Mouse (Mus musculus) cerebellum, adult 2 months (tissue): ENCODE results near the gene Tdgf1. TPM values are rescaled to one million over a fixed set of nuclear protein-coding genes. Genes with fewer than 3 reads are reported as not detected.

Source experiments
- DNase-seq, 2 experiments: peaks; one replicate each; pipeline ENCODE4 v3.0.0; 2021
- H3K27ac ChIP-seq: fragments of 200-500 bp; 2 replicates; pipeline ENCODE4 v1.5.1; 2012; ENCODE audit warnings: low read length, control low read depth, inconsistent platforms; ENCODE audit not compliant: insufficient read depth
- H3K27me3 ChIP-seq: fragments of 200-500 bp; 2 replicates; pipeline ENCODE4 v1.6.1; 2012; ENCODE audit warnings: inconsistent platforms, mild to moderate bottlenecking, low read length, moderate library complexity; ENCODE audit not compliant: control insufficient read depth, insufficient read depth
- H3K4me1 ChIP-seq: fragments of 200-500 bp; 2 replicates; pipeline ENCODE4 v1.6.1; 2011; ENCODE audit warnings: low read length; ENCODE audit not compliant: control insufficient read depth, insufficient read depth
- H3K4me3 ChIP-seq: fragments of 200-500 bp; replicated peaks from 2 replicates; pipeline ENCODE3; 2011; ENCODE audit warnings: mild to moderate bottlenecking, low read depth, low read length, control low read depth; ENCODE audit not compliant: insufficient read depth
- CTCF ChIP-seq: fragments of 200-500 bp; IDR thresholded peaks from 2 replicates; pipeline ENCODE4 v1.5.1; 2011; ENCODE audit warnings: low read depth, mild to moderate bottlenecking, control low read depth, low read length, moderate library complexity, borderline replicate concordance; ENCODE audit not compliant: insufficient read depth
- POLR2A ChIP-seq: fragments of 200-500 bp; IDR thresholded peaks from 2 replicates; pipeline ENCODE4 v1.6.1; 2011; ENCODE audit warnings: low read length, control low read depth, borderline replicate concordance; ENCODE audit not compliant: insufficient read depth
- WGBS: fragments of 180-500 bp; shearing (Covaris S2); methylation state at CpG from one replicate; pipeline ENCODE4 v1.1.7; 2018; 5-methylcytosine and 5-hydroxymethylcytosine counted together
- polyA plus RNA-seq: library from polyadenylated mRNA; depleted of rRNA; stranded (reverse); fragments of >200 nt; gene quantifications from 2 replicates; pipeline ENCODE4 v1.2.3, GENCODE M21; 2012

Tdgf1 gene
- polyA plus RNA-seq, 1 experiment: 7.2 TPM

GRCm38 (mm10) chr9:110901204-110901603 lies 44.8 kb downstream of the Tdgf1 start:
- H3K27me3 ChIP-seq: no peaks in the 10 kb centered on the region
- no peaks in the 10 kb centered on the region; the same call in 1 of the 2 replicates for H3K4me1 ChIP-seq
- 34% methylated on average over 6 of the region's 6 CpGs for WGBS
- H3K4me3 ChIP-seq: no peak overlapping the region
- no peak overlapping the region for H3K27ac ChIP-seq
- no peak for TF ChIP-seq POLR2A
- no peak for TF ChIP-seq CTCF
- DNase-seq: no peak

- Histone ChIP-seq H3K27me3 (no peaks in the 10 kb centered on the region), H3K4me3 (no peak overlapping the region), H3K27ac (no peak overlapping the region), H3K4me1 (no peaks in the 10 kb centered on the region; the same call in 1 of the 2 replicates)
- WGBS: 47% methylated on average over 10 of the region's 10 CpGs
- TF ChIP-seq POLR2A (no peak), CTCF (no peak)
- no peak for DNase-seq
Observed at GRCm38 (mm10) chr9:110899451-110900008, 46.4 kb downstream of the Tdgf1 start.

- DNase-seq: no peak
- 30% methylated on average over 6 of the region's 6 CpGs for WGBS
- TF ChIP-seq CTCF: no peak
- no peak for TF ChIP-seq POLR2A
- no peak overlapping the region for H3K4me3 ChIP-seq
- no peaks in the 10 kb centered on the region; the same call in 1 of the 2 replicates for H3K4me1 ChIP-seq
- no peak overlapping the region for H3K27ac ChIP-seq
- no peaks in the 10 kb centered on the region for H3K27me3 ChIP-seq
Observed at GRCm38 (mm10) chr9:110896595-110896994, 49.4 kb downstream of the Tdgf1 start.

- Histone ChIP-seq H3K4me1 (no peaks in the 10 kb centered on the region; the same call in 1 of the 2 replicates), H3K27me3 (no peaks in the 10 kb centered on the region), H3K4me3 (no peak overlapping the region), H3K27ac (no peak overlapping the region)
- WGBS: 19% methylated on average over 7 of the region's 7 CpGs
- no peak for TF ChIP-seq CTCF
- DNase-seq: no peak
Observed at GRCm38 (mm10) chr9:110895994-110896393, 50.0 kb downstream of the Tdgf1 start.

- H3K27ac ChIP-seq: no peak overlapping the region
- DNase-seq: no peak
- no peak overlapping the region for H3K4me3 ChIP-seq
- H3K27me3 ChIP-seq: no peaks in the 10 kb centered on the region
- H3K4me1 ChIP-seq: no peaks in the 10 kb centered on the region
- no peak for TF ChIP-seq POLR2A
- TF ChIP-seq CTCF: no peak
- 59% methylated on average over 5 of the region's 5 CpGs for WGBS
Observed at GRCm38 (mm10) chr9:110895507-110895906, 50.5 kb downstream of the Tdgf1 start.

- no peak for DNase-seq
- no peaks in the 10 kb centered on the region for H3K27me3 ChIP-seq
- H3K4me3 ChIP-seq: no peak overlapping the region
- no peaks in the 10 kb centered on the region for H3K4me1 ChIP-seq
- no peak overlapping the region for H3K27ac ChIP-seq
- TF ChIP-seq CTCF: no peak
- no peak for TF ChIP-seq POLR2A
- 83% methylated on average over 10 of the region's 10 CpGs for WGBS
Observed at GRCm38 (mm10) chr9:110893429-110893828, 52.5 kb downstream of the Tdgf1 start.

GRCm38 (mm10) chr9:110892552-110892951 lies 53.4 kb downstream of the Tdgf1 start:
- WGBS: 47% methylated on average over 3 of the region's 3 CpGs
- no peak for TF ChIP-seq CTCF
- Histone ChIP-seq H3K4me3 (no peak overlapping the region), H3K4me1 (no peaks in the 10 kb centered on the region), H3K27me3 (no peaks in the 10 kb centered on the region), H3K27ac (no peak overlapping the region)
- DNase-seq: no peak

- Histone ChIP-seq H3K27me3 (no peaks in the 10 kb centered on the region), H3K27ac (no peak overlapping the region), H3K4me3 (no peak overlapping the region), H3K4me1 (no peaks in the 10 kb centered on the region)
- DNase-seq: no peak
- TF ChIP-seq POLR2A: no peak
- no peak for TF ChIP-seq CTCF
- WGBS: 84% methylated on average over 12 of the region's 12 CpGs
Observed at GRCm38 (mm10) chr9:110891077-110891828, 54.7 kb downstream of the Tdgf1 start.
